Mouse (Mus musculus) heart, embryonic 16.5 days (tissue): ENCODE results near the gene Klra17. TPM values are rescaled to one million over a fixed set of nuclear protein-coding genes. Genes with fewer than 3 reads are reported as not detected.

ENCODE experiments used
- polyA plus RNA-seq: library from polyadenylated mRNA; unstranded; fragments of >200 nt; fragmentation: Nextera tagmentation; extraction: Ambion mirVana; gene quantifications from 2 replicates; pipeline ENCODE4 v1.2.1, GENCODE M21; 2015

Klra17 gene
- polyA plus RNA-seq, 1 experiment from 2014 or later: not detected

Other genes with a start within 250 kb of the Klra17 start
- gene Klrc3, start 233.3 kb downstream of the Klra17 start, polyA plus RNA-seq: not detected in 2 replicates
- gene Klrc2, start 216.0 kb downstream of the Klra17 start, polyA plus RNA-seq: 0.14 and 0.47 TPM in 2 replicates
- gene Klrc1, start 197.7 kb downstream of the Klra17 start, polyA plus RNA-seq: 0.17 and 0.84 TPM in 2 replicates
- not detected in 2 replicates for gene Klri1, start 159.5 kb downstream of the Klra17 start, polyA plus RNA-seq
- 0.07 TPM in 1 of 2 replicates, not detected in the other for gene Klri2, start 136.2 kb downstream of the Klra17 start, polyA plus RNA-seq
- not detected in 2 replicates for gene Gm156, start 92.4 kb downstream of the Klra17 start, polyA plus RNA-seq
- not detected in 2 replicates for gene Gm17631, start 14.0 kb downstream of the Klra17 start, polyA plus RNA-seq
- gene Klra5, start 41.0 kb upstream of the Klra17 start, polyA plus RNA-seq: 0.60 TPM in 1 of 2 replicates, not detected in the other
- not detected in 2 replicates for gene Klra6, start 150.3 kb upstream of the Klra17 start, polyA plus RNA-seq
- gene Klra4, start 190.6 kb upstream of the Klra17 start, polyA plus RNA-seq: not detected in 2 replicates